Mouse (Mus musculus) ZHBTc4 (cell line): ENCODE data around the gene Syne1.

ENCODE experiments used
- DNase-seq: peaks from one replicate; pipeline ENCODE4 v3.0.0-alpha.2; 2011; ENCODE audit warnings: low read depth, low spot score

Gene Syne1

GRCm38 (mm10) chr10:5309398-5309797 lies 241.9 kb downstream of the Syne1 start:
- DNase-seq: no peak

- DNase-seq: no peak
Measured at GRCm38 (mm10) chr10:5305555-5305954, 245.7 kb downstream of the Syne1 start.

GRCm38 (mm10) chr10:5295291-5295891 lies 255.9 kb downstream of the Syne1 start:
- DNase-seq: no peak

DNA sequence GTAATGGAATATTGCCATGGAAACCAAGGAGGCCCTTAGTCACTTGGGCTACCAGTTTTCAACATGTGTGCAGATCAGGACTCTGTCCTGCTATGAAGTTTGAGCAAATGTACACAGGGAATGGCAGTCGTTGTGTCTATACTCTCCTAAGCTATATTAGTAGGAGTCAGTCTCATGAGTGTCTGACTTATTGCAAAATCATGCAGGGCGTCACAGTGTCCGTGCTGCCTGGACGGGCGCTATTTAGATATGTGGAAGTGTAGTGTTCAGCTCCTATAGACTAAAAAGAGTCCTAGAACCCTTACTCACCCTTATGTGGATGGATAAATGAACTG lies 261.7 kb downstream of the Syne1 start:
- no peak for DNase-seq

- DNase-seq: peak; percentile 53
Measured at GRCm38 (mm10) chr10:5288716-5289574, 262.3 kb downstream of the Syne1 start.

DNA sequence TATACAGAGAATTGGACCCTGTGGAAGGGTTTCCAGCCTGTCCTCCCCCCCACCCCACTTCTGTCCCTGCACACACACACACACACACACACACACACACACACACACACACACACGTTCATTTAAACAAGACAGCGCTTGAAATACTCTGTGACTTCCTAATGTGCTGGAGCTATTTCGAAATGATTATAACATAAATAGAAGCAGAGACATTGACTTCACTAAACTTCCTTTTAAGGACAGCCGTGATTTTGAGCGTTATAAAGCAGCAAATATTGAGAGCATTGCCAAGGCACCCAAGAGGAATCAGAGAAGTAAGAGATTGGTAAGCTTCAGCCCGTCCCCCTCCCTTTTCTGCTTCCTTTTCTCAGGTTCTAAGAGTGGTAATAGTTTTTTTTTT lies 263.0 kb downstream of the Syne1 start:
- no peak for DNase-seq

DNA sequence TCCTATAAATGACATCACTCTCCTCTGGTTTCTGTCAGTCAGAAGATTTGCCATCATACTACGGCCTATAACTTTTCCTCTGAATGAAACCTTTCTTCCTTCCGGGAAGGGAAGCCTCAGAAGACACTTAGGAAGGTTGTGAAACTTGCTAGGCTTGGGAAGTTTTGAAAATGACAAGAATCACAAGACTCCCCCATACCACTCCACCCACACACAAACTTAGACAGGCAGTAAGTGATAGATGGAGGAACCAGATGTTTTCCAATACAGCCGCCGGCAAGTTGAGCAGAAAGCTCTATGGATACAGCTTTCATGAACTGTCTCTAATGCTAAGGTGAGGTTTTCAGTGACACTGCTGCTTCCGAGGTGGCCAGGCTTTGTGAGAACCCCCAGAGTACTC lies 275.5 kb downstream of the Syne1 start:
- no peak for DNase-seq

DNA sequence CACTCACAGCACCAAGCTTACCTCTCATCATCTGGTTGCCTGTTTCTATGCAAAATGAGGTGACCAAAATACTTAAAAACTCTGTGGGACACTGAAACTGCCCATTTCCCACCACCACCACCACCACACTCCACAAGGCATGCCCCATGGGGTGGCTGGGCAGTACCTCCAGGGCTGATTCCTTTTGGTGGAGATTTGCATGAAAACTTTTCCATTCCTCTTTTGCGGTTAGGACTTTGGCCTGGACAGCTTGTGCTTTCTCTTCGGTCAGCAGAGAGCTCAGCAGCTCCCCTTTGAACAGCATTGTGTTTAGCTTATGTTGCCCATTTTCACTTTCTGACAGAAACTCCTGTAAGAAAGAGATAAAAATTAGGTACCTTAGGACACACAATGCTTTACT lies 280.6 kb downstream of the Syne1 start:
- DNase-seq: no peak

DNA sequence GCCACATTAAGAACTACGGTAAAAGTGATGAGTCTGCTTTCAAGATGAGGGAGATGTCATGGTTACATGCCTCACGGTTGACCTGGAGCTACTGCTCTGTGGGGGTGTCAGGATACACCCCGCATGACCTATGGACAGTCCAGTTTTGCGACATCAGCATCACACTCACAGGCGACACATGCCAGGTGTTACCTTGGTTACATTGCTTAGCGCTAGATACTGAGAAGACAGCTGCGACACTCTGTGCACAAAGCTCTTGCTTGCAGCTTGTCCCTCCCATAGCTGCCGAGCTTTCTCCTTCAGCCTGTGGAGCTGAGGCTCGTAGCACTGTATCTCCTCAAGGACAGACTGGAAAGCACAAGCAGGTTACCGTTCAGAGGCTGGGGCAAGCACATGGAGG lies 286.9 kb downstream of the Syne1 start:
- no peak for DNase-seq

DNA sequence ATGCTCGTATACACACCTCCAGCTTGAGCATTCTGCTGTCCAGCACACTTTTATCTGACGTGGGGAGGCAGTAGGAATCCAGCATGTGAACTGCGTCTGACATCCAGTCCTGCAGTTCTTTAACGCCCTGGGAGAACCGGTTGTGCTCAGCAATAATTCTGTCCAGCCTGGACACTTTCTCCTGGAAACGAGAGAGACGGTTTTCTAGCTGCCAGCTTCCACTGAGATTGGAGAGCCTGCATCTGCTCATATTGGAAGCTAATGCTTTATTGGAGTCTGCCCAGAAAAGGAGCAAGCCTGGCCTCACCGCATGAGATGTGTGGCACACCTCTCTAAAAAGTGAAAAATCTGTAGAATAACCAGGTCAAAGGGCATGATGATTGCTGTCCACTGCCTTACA lies 288.6 kb downstream of the Syne1 start:
- no peak for DNase-seq

- no peak for DNase-seq
Measured at GRCm38 (mm10) chr10:5256686-5257085, 294.6 kb downstream of the Syne1 start.

GRCm38 (mm10) chr10:5253752-5254151 lies 297.5 kb downstream of the Syne1 start:
- DNase-seq: no peak

DNA sequence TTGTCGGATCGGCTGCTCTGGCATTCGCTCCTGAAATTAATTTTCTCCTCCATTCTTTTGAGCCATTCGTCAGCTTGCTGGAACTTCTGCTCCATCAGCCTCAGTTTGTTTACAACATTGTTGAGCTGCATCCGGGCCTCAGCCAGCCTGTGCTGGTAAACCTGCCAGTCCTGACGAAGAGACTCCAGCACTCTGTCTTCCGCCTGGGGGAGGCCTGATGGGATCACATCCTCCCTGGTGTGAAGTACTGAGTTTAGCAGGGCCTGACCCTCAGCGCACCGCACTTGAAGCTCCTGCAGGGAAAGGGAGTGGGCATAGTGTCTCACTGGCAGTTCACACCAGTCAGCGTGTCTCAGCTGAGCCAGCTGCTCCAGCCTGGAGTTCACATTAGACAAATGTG lies 300.6 kb downstream of the Syne1 start:
- peak; percentile 13 for DNase-seq

DNA sequence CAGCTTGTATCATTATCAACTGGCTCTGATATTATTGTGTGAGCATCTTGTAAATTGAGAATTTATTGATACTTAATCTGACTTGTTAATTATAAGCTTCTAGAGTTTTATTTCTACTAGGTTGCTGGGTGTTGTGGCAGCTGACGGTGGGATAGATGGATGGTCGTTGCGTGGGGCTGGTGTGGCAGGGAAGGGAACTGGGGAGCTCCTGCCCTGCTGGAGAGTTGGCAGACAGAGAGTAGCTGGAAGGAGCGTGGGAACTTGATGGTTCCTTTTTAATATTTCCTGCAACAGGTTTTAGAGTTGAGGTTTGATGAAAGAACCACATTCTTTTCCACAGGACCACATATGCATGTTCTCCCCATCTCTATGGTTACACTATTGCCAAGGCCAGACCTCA lies 311.6 kb downstream of the Syne1 start:
- no peak for DNase-seq

DNA sequence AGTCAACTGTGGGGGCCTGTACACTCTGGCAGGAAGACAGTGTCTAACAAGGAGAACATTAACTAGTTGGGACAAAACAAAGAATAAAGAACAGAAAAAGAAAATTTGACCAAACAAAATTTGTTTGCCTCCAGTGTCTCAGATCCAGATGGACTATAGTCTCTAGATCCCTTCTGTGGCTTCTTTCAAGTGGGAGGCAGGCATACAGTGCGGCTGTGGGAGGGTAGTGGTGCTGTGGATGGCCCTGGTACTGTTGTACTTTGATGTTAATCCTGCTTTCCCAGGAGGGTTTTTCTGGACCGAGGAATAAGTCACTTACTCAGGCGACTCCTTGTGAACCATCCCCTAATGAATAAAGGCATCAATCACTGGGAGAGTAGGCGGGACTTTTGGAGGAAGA lies 314.4 kb downstream of the Syne1 start:
- DNase-seq: peak; percentile 10

DNA sequence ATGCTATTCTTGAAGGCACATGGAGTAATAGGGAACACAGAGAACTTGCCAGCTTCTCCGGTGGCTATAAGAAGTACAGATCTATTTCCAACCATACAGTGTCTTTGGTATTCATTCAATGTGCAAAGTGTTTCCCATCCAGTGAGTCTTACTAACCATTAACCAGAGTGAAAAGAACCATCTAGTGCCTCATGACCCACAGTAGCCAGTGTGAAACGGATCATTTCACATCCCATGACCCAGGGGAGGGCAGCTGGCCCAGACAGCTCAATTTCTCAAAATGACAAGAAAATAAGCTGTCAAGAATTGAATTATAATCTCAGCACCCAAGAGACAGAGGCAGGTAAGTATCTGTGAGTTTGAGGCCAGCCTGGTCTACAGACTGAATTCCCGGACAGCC lies 315.1 kb downstream of the Syne1 start:
- no peak for DNase-seq

- DNase-seq: no peak
Measured at GRCm38 (mm10) chr10:5234721-5235501, 316.4 kb downstream of the Syne1 start.

- DNase-seq: no peak
Measured at GRCm38 (mm10) chr10:5229129-5229528, 322.2 kb downstream of the Syne1 start.

DNA sequence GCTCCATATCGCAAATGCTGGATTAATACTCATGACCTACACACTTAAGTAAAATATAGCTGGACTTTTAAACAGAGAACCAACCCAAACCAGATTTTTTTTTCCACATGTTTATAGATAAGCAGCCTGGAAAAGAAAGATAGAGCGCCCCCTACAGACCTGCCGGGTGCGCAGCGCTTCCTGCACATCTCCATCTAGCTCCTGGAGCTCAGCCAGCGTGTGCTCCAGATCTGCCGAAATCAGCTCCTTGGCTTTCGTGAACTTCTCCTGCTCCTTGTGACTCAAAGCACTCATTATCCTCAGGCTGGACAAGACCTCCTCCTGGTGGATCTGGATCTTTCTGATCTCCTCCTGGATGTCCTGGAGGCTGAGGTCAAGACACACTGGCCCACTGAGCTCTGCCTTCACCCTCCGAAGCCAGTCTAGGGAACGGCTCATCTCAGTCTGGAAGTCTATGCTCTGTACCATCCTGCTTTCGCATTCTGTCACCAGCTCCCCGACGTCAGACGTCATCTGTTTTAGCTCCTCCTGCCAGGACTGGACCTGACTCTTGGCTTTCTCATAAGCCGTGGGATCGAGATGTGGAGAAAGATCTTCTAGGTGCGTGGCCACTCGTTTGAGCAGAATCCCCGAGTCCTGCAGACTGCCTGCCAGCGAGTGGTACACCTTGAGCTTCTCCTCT lies 323.7 kb downstream of the Syne1 start:
- DNase-seq: peak; percentile 31

DNA sequence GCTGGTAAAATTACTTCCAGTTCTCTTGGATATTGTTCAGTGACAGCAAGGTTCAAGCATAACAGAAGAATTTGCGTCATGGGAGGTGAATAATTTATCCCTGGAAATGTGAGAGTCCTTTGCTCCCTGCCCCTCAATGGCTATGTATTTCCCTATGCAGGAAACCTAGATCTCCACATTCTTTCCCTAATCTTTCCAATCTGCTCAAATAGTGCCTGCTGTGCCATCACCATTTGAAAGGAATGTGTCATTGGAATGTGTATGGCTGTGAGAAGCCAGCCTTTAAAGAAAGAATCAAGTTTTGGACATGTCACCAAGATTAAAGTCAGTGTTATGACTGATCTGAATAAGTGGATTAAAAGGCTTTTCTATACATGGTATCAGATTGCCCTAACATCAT lies 335.3 kb downstream of the Syne1 start:
- peak; percentile 75 for DNase-seq

DNA sequence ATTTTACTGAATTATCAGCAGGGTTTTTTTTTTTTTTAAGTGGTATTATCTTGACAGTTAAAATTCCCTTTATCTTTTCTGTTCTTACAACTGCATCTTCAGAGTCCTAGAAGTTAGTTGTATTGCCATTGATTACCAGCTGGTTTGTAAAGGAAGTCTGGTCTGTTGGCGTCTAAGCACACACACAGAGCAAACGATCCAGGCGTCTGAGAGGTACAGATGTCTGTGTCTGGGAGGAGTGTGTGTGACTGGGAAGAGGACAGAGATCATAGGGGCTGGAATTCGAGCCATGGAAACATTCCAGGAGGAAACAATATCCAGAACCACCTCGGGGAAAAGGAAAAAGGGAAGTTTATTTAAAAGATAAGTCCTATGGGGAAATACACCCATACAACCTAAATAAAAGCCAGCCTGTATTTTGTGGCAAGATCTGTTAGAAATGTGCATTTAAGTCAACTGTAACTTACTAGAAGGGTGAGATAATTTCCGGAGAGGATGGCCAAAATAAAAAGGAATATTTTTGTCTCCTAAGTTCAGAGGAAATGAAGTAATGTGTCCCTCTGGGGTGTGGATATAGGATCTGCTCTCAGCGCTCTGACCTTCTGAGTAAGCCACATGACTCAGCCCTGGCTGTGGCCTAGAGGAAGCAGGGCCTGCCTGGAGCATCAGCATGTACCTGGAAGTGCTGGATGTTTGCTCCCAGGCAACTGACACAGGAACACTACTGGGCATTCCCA lies 343.2 kb downstream of the Syne1 start:
- no peak for DNase-seq
